Mouse (Mus musculus) brain, adult 2 months (tissue): Measurements from ENCODE around the gene Olfr934.

ENCODE experiments used
- DNase-seq: peaks from one replicate; pipeline ENCODE4 v3.0.0; 2011; ENCODE audit warnings: low read depth, low spot score

The Olfr934 gene

GRCm38 (mm10) chr9:38988215-38988614 is at the start of gene Olfr934:
Gene Olfr934 (minus strand): TSS chr9:38988315.
- DNase-seq = no peak

GRCm38 (mm10) chr9:39023277-39023676 is 35.2 kb upstream of the Olfr934 start, which contains the start of gene Olfr146:
Gene Olfr146 (minus strand): TSS chr9:39023377.
- DNase-seq = no peak

- DNase-seq = no peak
These were observed 11.5 kb upstream of the Olfr934 start, which contains the start of gene Olfr935 for GRCm38 (mm10) chr9:38999583-38999982. Gene Olfr935 (minus strand): TSS chr9:38999683.

- no peak for DNase-seq
These were observed 16.1 kb downstream of the Olfr934 start, which contains the start of gene Olfr933 for GRCm38 (mm10) chr9:38972013-38972412. Gene Olfr933 (plus strand): TSS chr9:38972313.

DNA sequence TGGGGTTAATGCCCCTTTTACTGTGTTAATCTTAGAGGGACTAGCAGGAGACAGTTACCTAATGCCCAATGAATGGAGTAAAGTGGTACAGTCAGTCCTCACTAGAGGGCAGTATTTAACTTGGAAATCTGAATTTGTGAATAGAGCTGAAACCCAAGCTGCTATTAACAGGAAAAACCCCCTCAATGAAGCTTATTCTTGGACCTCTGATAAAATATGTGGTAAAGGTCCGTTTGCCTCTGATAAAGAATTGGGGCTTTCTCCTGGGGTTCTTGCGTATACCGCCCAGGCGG is 34.0 kb downstream of the Olfr934 start:
- peak; percentile 6 for DNase-seq

GRCm38 (mm10) chr9:38953401-38954123 is 34.6 kb downstream of the Olfr934 start:
- DNase-seq = peak; percentile 60
